Mouse (Mus musculus): ENCODE measurements around the gene Slc25a20. TPM values are rescaled to one million over a fixed set of nuclear protein-coding genes. Genes with fewer than 3 reads are reported as not detected.
"Not testable (repeated sequence)": the region's sequence is repeated elsewhere in the genome, so short reads cannot be mapped to it uniquely, and the experiment has no call there.

Slc25a20 gene
- 100 to 1,000 TPM; 125 to 212 TPM for total RNA-seq (2021)
- long read RNA-seq, experiment 1, transcript Slc25a20-201 (9 exons, 1,783 nt): major isoform, 217 of 223 reads
- long read RNA-seq, experiment 1, partial matches to known transcripts: 4 of 223 reads
- long read RNA-seq, experiment 1, other reads (novel, unspliced or antisense): 2 of 223 reads
- long read RNA-seq, experiment 2, transcript Slc25a20-201 (9 exons, 1,783 nt): major isoform, 400 of 429 reads
- long read RNA-seq, experiment 2, partial matches to known transcripts: 12 of 429 reads
- long read RNA-seq, experiment 2, other reads (novel, unspliced or antisense): 15 of 429 reads

DNA sequence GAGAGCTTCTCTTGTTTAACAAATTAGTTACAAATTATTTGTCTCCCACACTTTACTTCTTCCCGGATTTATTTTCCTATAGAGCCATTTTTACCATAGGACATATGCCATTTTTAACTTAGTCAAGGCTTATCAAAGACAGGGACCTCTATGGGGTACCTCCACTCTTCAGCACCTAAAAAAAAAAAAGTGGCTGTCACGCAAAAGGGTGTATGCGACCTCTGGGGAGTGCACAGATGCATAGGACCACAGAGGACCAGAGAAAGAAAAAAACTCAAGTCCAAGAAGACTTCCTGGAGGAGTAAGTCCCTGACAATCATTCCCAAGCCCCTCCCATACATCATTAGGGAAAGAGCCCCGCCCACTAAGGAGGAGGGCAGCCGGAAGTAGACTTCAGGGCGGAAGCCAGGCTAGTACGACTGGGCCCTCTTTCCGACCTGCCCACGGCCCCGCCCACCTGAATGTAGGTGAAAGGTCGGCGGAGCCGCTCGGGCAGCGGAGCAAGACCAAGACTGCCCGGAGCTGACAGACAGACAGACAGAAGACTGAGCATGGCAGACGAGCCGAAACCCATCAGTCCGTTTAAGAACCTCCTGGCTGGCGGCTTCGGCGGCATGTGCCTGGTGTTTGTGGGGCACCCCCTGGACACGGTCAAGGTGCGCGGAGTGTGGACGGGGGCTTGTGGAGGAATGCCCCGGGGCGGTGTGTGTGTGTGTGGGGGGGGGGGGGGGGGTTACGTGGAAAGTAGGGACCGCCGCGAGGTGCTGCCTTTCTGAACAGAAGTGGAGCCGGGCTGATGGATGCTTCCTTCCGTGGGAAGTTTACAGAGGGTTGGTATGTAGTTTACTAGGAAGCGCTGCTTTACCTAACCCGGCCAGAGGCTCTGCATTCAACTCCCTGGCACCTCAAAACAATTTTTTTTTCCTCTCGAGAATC lies at the start of gene Slc25a20:
Gene Slc25a20 (plus strand): TSS at position 412 of the 936 bp plus-strand sequence.
- DNase-seq (ENCODE audit: low spot score in 2 of 2): peak; percentile 82 to 87

DNA sequence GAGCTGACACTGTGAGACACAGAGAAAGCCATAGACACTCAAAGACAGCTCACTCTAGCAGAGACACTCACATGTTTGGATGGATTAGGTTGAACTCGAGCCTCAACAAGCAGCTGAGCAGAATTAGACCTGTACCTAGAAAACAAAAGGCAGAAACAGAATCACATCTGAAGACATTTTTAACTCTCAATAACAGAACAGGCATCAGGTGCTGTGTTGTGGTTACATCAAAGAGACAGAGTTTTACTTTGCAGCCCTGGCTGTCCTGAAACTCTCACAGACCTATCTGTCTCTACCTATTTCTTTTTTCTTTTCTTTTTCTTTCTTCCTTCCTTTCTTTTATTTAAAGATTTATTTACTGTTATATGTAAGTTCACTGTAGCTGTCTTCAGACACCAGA lies 44.6 kb upstream of the Slc25a20 start:
- DNase-seq (ENCODE audit: low spot score in 2 of 2): no peak

DNA sequence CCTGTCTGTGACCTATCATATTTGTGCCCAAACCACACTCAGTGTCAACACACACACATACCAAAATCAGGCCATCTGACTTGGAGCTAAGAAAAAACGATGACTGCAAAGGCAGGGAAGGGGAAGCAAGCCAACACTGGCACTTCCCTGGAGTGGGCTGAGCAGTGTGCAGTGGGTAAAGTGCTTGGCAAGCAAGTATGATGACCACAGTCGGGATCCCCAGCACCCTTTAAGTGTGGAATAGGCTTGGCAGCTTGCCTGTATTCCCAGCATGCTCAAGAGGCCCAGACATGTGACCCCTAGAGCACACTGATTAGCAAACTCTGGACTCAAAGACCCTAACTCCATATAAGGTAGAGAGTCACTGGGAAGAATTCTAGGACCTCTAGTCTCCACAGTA lies 35.4 kb upstream of the Slc25a20 start:
- no peak for DNase-seq (ENCODE audit: low spot score in 2 of 2)

GRCm38 (mm10) chr9:108628141-108628540 lies 33.7 kb upstream of the Slc25a20 start:
- DNase-seq (ENCODE audit: low spot score in 2 of 2): no peak

- no peak for DNase-seq (ENCODE audit: low spot score in 2 of 2)
These were observed 31.2 kb upstream of the Slc25a20 start for GRCm38 (mm10) chr9:108630683-108631082.

GRCm38 (mm10) chr9:108631631-108632256 lies 30.1 kb upstream of the Slc25a20 start:
- DNase-seq (ENCODE audit: low spot score in 2 of 2): no peak

GRCm38 (mm10) chr9:108632375-108632774 lies 29.5 kb upstream of the Slc25a20 start:
- no peak for DNase-seq (ENCODE audit: low spot score in 2 of 2)

DNA sequence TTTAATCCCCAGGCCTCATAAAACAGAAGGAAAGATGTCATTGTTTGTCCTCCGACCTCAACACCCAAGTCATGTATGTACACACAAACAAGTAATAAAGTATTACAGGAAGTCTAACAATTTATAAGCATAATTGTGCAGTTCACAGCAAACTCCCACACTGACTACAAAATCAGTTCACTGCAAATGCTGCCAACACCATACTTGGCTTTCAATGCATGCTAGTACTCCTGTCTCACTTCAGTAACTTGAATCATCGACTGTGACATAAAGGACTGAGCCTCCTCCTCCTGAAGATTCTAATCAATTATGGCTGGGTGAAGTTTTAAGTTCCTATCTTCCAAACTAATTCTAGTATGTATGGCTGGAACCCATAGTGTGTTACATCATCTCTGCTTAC lies 28.0 kb upstream of the Slc25a20 start:
- DNase-seq (ENCODE audit: low spot score in 2 of 2): no peak

DNA sequence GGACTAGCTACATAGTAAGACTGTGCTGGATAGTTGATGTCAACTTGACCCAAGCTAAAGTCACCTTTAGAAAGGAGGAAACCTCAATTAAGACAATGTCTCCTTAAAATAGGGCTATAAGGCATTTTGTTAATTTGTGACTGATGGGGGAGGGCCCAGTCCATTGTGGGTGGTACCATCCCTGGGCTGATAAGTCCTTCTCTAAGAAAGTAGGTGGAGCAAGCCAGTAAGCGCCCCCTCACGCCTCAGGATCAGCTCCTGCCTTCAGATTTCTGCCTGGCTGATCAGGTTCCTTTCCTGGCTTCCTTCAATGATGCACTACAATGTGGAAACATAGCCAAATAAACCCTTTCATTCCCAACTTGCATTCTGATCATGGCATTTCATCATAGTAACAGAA lies 26.5 kb upstream of the Slc25a20 start:
- no peak for DNase-seq (ENCODE audit: low spot score in 2 of 2)

DNA sequence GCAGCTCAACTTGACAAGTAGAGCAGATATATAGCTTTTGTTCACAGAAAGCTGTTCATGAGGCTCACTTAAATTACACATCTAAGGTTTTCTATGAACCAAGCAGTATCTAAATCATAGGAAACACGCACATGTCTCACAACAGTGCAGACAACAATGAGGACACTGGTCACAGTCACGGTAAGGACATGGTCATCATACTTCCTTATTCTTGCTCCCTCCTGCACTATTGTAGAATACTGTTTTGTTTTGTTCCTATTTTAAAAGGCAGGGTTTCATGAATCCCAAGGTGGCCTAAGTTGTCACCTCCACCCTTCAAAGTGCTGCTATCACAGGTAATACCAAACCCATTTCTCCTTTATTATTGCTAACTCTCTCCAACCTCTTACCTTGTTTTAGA lies 22.1 kb upstream of the Slc25a20 start:
- no peak for DNase-seq (ENCODE audit: low spot score in 2 of 2)

- DNase-seq (ENCODE audit: low spot score in 2 of 2): no peak
These were observed 13.7 kb upstream of the Slc25a20 start for GRCm38 (mm10) chr9:108648166-108648565.

- peak; percentile 88 to 91 for DNase-seq (ENCODE audit: low spot score in 2 of 2)
These were observed 13.0 kb upstream of the Slc25a20 start, which contains the start of gene Arih2 for GRCm38 (mm10) chr9:108648611-108649560. TSS of gene Arih2 (minus strand) at chr9:108649386.

GRCm38 (mm10) chr9:108649561-108650440 lies 12.1 kb upstream of the Slc25a20 start:
- DNase-seq (ENCODE audit: low spot score in 2 of 2): no peak

DNA sequence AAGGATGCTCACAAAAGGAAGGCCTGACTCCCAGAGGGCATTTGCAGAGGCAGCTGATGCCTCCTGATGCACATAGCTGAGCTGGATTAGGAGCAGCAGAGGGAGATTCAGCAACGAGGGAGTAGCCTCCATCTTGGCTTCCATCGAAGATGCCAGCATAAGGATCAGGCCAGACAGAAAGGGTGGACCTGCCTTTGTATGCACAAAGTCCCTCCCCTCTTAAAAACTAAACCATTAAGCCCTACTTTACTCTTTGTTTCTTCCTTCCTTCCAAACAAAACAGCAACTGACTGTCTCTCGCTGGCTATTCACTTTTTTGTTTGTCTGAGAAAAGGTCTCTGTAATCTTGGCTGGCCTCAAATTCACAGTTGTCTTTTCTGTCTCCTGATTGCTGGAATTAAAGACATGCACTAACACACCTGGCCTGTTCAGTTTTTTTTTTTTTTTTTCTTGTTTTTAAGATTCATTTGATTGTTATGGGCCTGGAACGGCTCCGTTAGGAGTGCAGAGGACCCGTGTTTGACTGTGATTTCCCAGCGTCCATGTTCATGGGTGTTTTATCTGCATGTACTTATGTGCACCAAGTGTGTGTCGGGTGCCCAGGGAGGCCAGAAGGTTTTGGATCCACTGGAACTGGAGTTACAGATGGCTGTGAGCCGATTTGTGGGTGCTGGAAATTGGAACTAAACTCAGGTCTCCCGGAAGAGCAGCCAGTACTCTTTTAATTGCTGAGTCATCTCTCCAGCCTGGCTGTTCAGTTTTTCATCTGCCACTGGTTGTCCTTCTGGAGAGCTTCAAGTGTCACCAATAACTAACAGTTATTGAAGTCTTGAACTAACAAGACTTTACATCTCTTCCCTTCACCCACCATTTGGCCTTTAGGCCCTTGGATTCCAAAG lies 7.1 kb upstream of the Slc25a20 start:
- DNase-seq (ENCODE audit: low spot score in 2 of 2): no peak

- not testable (repeated sequence) for DNase-seq (ENCODE audit: low spot score in 2 of 2)
These were observed 6.0 kb upstream of the Slc25a20 start for GRCm38 (mm10) chr9:108655865-108656264.

GRCm38 (mm10) chr9:108662660-108663059 lies 772 bp downstream of the Slc25a20 start:
- no peak for DNase-seq (ENCODE audit: low spot score in 2 of 2)

DNA sequence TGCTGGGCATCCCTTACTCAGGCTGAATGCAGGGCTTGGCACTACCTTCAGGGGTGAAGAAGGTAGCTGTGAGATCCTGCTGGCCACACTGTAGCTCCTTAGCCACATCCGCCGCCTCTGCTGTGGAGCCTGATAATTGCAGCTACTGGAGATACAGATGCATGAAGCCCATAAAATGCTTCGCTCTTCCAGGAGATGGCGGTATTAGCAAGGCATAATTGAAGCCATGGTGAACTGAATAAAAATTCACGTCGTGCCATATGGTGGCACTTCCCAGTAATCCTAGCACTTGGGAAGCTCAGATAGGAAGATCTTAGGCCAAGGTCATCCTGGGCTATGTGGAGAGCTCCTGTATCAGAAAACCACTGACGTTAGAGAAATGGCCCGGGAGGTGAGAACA lies 8.0 kb downstream of the Slc25a20 start:
- DNase-seq (ENCODE audit: low spot score in 2 of 2): no peak

GRCm38 (mm10) chr9:108673151-108673550 lies 11.3 kb downstream of the Slc25a20 start:
- no peak for DNase-seq (ENCODE audit: low spot score in 2 of 2)

All from adrenal gland, adult 18-20 months (tissue).